Mouse (Mus musculus) myocyte (in vitro differentiated cells): ENCODE measurements around the gene Pkp1.

ENCODE experiments used
- CEBPB ChIP-seq: IDR thresholded peaks from 2 replicates; pipeline ENCODE4 v1.6.1; 2011; ENCODE audit warnings: mild to moderate bottlenecking, moderate library complexity; ENCODE audit not compliant: poor library complexity, insufficient read depth, severe bottlenecking
- E2F4 ChIP-seq: IDR thresholded peaks from one replicate; pipeline ENCODE4 v1.6.1; 2011; ENCODE audit warnings: mild to moderate bottlenecking, control low read depth, moderate library complexity; ENCODE audit not compliant: insufficient read depth
- MAX ChIP-seq: IDR thresholded peaks from one replicate; pipeline ENCODE4 v1.6.1; 2011; ENCODE audit warnings: low read depth, mild to moderate bottlenecking, control low read depth
- MYOD1 ChIP-seq, 3 experiments: IDR thresholded peaks; one replicate each; pipeline ENCODE4 v1.6.1; 2011; ENCODE audit warnings: control low read depth in 2 of 3, low read depth in 2 of 3, mild to moderate bottlenecking in 2 of 3, moderate library complexity in 1 of 3; ENCODE audit not compliant: insufficient read length in 2 of 3, control insufficient read depth in 1 of 3
- MYOG ChIP-seq, 3 experiments: IDR thresholded peaks; one replicate each; pipeline ENCODE4 v1.6.1; 2011; ENCODE audit warnings: control low read depth in 2 of 3, low read depth in 2 of 3, mild to moderate bottlenecking in 2 of 3; ENCODE audit not compliant: insufficient read length in 2 of 3, control insufficient read depth in 1 of 3, insufficient read depth in 1 of 3
- POLR2A ChIP-seq: IDR thresholded peaks from one replicate; pipeline ENCODE4 v1.6.1; 2011; ENCODE audit warnings: low read depth, mild to moderate bottlenecking, control low read depth, moderate library complexity; ENCODE audit not compliant: insufficient read length
- POLR2AphosphoS2 ChIP-seq: IDR thresholded peaks from one replicate; pipeline ENCODE4 v1.6.1; 2011; ENCODE audit warnings: low read depth, control low read depth; ENCODE audit not compliant: insufficient read length
- REST ChIP-seq: IDR thresholded peaks from one replicate; pipeline ENCODE4 v1.6.1; 2011; ENCODE audit warnings: mild to moderate bottlenecking, control low read depth, moderate library complexity; ENCODE audit not compliant: insufficient read depth, insufficient read length
- SRF ChIP-seq: IDR thresholded peaks from one replicate; pipeline ENCODE4 v1.6.1; 2011; ENCODE audit warnings: low read depth; ENCODE audit not compliant: control insufficient read depth, insufficient read length
- TCF12 ChIP-seq: IDR thresholded peaks from one replicate; pipeline ENCODE4 v1.6.1; 2011; ENCODE audit warnings: mild to moderate bottlenecking, control low read depth; ENCODE audit not compliant: poor library complexity, insufficient read depth, severe bottlenecking
- TCF3 ChIP-seq: IDR thresholded peaks from one replicate; pipeline ENCODE4 v1.6.1; 2011; ENCODE audit warnings: low read depth, control low read depth; ENCODE audit not compliant: insufficient read length
- USF1 ChIP-seq: IDR thresholded peaks from one replicate; pipeline ENCODE4 v1.6.1; 2011; ENCODE audit warnings: low read depth, mild to moderate bottlenecking, control low read depth, moderate library complexity

DNA sequence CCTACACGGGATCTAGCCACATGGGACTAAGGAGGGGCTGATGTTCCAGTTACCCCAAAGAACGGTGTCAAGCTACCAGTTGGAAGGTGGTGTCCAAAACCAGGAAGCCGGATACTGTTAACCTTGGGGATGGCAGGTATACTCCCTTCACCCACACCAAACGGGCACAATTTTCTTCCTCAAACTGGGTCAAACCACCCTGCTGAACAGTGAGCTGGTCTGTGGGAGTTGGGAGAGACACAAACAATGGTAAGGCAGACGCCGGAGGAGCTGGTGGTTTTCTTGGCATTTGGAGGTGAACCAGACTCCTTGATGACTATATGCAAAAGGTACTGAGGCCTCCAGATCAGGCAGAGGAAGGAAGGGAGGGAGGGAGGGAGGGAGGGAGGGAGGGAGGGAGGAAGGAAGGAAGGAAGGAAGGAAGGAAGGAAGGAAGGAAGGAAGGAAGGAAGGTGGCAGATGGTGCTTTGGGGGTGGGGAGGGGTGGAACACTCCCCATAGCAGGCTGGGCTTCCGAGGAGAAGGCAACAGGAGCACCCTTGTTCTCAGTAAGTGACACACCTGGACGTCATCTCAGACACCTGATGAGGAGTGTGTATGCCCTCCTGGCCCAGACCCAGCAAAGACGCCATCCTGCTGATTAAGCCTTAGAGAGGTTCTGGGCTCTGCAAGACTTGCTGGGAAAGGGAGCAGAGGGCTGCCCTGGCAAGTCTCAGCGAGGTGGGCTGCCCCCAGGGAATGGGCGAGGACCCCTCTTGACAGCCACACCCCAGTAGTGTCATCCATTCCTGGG lies 27.4 kb downstream of the Pkp1 start:
- TF ChIP-seq CEBPB: no peak
- no peak for TF ChIP-seq TCF12
- TF ChIP-seq POLR2A: no peak
- no peak for TF ChIP-seq TCF3
- TF ChIP-seq E2F4: no peak
- TF ChIP-seq USF1: no peak
- TF ChIP-seq MYOD1 (IDR thresholded peaks at IDR 0.05; ENCODE audit: control insufficient read depth in 1 of 3, insufficient read length in 2 of 3, low read depth in 2 of 3): no peak
- TF ChIP-seq MYOG (IDR thresholded peaks at IDR 0.05; ENCODE audit: control insufficient read depth in 1 of 3, insufficient read depth in 1 of 3, insufficient read length in 2 of 3, low read depth in 2 of 3): no peak
- no peak for TF ChIP-seq POLR2AphosphoS2
- no peak for TF ChIP-seq MAX
- TF ChIP-seq SRF: no peak
- no peak for TF ChIP-seq REST
